Mouse (Mus musculus): ENCODE results near the gene Ttc7.

GRCm38 (mm10) chr17:87298944-87299343 lies 16.3 kb downstream of the Ttc7 start:
- TF ChIP-seq POLR2A (IDR thresholded peaks at IDR 0.05; ENCODE audit: insufficient read depth, low read depth, low read length) (no peak), CTCF (IDR thresholded peaks at IDR 0.05; ENCODE audit: insufficient read depth, low read depth, low read length) (no peak)

Measured in olfactory bulb, adult 2 months (tissue).